Mouse (Mus musculus): ENCODE results near the gene Nuak1. TPM values are rescaled to one million over a fixed set of nuclear protein-coding genes. Genes with fewer than 3 reads are reported as not detected.

Gene Nuak1
- total RNA-seq, 2 experiments from 2014 or later: 50.0 to 53.4 TPM

DNA sequence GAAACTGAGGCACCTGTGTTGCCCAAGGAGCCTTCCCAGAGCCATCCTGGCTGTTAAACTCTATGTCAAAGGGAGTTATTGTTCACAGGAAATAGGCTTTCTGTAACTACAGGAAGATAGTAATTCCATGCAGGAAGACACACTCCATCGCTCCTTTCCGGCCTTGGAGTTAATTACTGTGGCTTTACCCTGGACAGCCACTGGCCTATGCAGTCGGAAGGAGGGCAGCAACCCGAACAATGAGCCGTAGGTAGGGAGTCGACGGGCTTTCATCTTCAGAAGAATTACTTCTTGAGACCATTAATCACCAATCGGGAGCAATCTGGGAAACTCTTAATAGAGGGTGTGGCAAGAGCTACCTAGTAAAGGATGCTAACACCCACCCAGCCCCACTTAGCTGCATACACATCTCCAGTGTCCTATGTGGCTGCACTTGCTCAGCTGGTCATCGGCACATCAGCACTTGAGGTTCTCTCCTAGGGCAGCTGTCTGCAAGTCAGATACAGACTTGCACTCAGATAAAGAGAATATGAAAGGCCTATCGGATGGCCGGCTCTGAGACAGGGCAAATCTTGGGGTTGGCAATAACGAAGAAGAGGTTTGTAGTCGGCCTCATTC lies 53.7 kb downstream of the Nuak1 start:
- DNase-seq (ENCODE audit: extremely low spot score in 1 of 2, low spot score in 1 of 2): peak in 1 of 2 experiments; percentile 1

DNA sequence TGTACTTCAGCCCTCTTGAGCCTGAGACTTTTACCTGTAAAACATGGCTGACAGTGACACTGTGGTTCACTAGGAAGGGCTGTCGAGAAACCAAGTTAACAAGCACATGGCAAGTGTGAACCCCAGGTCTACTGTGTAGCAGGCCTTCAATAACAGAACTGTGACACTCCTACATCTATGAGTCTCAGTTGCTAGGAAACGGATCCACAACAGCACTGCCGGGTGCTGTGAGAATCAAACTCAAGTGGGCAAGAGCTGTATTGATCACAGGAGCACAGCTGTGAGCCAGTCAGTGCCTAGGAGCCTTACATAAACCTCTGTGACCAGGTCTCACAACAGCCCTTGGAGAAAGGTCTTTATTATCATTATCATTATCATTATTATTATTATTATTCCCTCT lies 54.2 kb downstream of the Nuak1 start:
- DNase-seq (ENCODE audit: extremely low spot score in 1 of 2, low spot score in 1 of 2): peak in 1 of 2 experiments; percentile 3

DNA sequence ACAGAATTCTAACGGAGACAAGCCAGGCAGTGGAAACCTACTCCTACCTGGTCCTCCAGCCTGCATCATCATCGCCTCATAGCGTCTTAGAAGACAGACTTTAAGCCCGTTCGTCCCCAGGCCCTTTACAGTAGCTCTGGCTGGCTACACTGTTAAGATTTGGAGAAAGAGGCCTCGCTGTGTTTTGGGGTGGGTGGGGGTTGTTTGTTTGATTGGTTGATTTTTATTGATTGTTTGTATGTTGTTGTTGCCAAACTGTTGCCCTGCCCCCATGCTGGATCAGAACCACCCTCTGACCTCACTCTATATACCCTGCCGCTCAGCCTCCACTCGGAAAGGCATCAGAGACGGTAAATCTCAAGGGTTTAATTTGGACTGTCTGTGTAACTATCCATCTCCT lies 55.6 kb downstream of the Nuak1 start:
- peak in 1 of 2 experiments; percentile 1 for DNase-seq (ENCODE audit: extremely low spot score in 1 of 2, low spot score in 1 of 2)

DNA sequence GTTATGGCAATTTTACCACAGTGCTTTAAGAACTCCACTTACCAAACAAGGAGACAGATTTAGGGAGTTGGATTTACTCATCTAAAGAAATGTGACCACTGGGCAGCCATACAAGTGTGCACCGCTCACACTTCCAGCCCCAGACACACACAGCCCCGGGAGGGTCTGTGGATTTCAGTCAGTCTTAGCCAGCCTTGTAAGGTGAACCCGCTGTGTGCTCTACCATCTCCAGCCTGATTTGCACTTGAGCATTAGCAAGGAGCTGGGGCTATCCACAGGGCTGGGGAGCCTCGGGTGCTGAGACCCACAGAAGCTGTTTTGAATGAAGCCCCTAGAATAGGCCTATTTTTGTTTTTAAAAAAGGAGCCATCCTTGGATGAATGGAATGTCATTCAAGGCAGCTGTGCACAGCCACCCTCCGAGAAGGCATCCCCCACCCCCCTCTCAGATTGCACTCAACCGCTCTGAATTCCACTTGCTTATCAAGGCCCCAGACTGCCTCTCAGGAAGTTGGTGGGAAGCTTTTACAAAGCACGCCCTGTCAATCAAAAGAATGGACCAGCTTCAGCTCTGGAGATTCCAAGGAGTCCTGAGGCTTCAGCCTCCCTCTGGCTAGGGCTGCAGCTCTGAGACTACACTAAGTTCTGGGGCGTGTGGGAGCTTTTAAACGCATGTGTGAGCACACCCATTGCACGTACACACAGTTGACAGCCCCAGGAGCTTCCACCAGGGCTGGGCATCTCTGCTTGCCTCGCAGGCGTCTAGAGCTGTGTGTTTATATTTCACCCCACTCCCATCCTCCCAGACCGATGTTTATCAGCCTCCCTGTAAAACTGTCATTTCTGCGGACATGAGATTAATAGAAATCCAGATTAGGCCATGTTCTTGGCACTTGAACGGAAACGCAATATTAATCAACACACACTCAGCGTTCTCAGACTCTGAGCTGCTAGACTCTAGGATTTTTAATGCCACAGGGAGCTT lies 57.2 kb downstream of the Nuak1 start:
- peak in 1 of 2 experiments; percentile 3 for DNase-seq (ENCODE audit: extremely low spot score in 1 of 2, low spot score in 1 of 2)

DNA sequence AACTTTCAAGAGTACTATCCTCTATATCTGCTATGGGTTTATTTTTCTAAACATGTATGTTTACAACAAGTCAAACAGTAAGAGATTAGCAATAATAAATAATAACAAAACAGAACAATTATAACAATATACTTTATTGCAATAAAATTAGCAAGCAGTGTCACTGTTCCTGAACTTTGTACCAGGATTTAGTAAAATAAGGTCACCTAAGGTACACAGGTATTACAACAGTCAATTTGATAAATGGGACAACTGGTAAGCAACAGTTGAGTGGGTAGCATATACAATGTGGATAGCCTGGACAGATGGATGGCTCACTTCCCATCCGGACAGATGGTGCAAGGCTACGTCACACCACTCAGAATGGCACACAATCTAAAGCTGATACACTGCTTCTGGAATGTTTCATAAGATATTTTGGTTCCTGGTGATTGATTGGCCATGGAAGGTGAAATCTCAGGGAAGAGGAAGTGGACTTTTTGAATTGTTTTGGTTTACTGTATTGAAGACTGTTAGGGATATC lies 59.1 kb downstream of the Nuak1 start:
- peak in 1 of 2 experiments; percentile 53 for DNase-seq (ENCODE audit: extremely low spot score in 1 of 2, low spot score in 1 of 2)

DNA sequence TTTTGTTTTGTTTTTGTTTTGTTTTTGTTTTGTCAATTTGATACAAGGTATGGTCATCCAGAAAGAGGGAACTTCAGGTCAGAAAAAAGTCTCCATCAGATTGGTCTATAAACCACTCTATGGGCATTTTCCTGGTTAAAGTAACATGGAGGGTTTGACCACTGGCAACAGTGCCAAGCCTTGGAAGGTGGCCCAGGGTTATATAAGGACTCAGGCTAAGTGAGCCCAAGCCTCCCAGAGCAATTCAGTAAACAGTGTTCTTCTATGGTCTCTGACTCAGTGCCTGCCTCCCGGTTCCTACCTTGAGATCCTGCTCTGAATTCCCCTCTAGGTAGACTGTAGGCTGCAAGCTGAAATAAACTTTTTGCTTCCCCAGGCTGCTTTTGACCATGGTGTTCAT lies 61.0 kb downstream of the Nuak1 start:
- no peak for DNase-seq (ENCODE audit: extremely low spot score in 1 of 2, low spot score in 1 of 2)

DNA sequence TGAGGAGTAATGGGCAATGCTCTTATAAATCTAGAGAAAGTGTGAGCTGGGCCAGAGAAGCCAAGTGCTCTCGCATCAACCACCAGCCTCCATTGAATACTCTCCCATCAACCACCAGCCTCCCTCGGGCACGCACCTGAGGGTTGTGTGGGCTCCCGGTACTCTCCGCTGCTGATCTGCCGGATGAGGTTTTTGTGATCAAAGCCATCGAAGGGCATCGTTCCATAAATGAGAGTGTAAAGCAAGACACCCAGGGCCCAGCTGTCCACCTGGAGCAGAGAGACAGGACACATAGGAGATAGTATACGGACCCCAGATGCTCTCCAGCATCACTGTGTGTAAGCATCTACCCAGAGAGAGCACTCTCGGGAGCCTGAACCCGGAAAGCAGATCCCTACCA lies 62.4 kb downstream of the Nuak1 start:
- DNase-seq (ENCODE audit: extremely low spot score in 1 of 2, low spot score in 1 of 2): no peak

DNA sequence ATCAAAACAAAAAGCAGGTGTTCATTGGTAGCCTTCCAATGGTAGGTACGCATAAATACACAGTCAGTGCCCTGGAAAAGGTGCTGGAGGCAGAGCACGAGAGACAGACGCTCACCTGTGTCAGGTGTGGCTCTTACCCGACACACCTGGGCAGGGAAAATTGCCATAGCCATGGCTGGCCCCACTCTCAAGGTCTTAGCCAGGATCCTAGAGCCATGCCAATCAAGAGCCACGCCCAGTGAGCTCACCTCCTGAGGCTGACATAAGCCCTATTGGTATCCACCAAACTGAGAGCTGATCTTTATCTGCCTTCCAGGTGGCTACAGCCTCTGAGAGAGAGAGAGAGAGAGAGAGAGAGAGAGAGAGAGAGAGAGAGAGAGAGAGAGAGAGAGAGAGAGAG lies 64.1 kb downstream of the Nuak1 start:
- DNase-seq (ENCODE audit: extremely low spot score in 1 of 2, low spot score in 1 of 2): no peak

DNA sequence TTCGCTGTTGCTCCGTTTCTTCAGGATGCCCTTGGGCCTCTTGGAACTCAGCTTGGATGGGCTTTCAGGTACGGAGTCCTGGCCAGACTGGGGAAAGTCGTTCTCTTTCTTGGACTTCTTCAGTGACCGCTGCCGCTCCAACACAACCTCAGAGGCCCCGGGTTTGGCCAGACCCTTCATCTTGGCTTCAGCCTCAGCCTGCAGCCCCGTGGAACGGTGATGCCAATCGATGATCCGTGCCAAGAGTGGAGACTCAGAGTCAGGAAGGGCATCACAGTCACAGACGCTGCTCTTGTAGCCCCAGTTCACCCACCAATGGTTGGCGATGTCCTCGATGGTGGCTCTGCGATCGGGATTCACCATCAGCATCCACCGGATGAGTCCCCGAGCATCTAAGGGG lies 65.4 kb downstream of the Nuak1 start:
- DNase-seq (ENCODE audit: extremely low spot score in 1 of 2, low spot score in 1 of 2): no peak

DNA sequence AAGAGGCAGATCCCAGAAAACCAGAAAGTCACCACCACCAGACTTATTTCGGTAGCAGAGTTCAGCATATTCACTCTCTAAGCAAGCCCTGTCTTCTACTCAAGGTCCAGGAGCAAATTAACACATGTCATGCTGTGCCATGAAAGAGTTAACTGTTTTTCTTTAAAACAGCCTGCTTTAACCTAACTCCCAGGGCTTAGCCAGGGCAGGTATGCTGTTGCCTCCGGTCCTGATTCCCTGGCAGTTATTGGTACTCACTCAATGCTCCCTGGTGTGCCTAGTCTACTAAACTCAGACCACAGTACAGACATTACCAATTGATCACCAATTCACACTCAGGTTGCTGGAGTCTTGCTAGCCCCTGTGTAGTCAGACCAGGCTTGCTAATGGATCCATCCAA lies 66.9 kb downstream of the Nuak1 start:
- DNase-seq (ENCODE audit: extremely low spot score in 1 of 2, low spot score in 1 of 2): peak in 1 of 2 experiments; percentile 4

DNA sequence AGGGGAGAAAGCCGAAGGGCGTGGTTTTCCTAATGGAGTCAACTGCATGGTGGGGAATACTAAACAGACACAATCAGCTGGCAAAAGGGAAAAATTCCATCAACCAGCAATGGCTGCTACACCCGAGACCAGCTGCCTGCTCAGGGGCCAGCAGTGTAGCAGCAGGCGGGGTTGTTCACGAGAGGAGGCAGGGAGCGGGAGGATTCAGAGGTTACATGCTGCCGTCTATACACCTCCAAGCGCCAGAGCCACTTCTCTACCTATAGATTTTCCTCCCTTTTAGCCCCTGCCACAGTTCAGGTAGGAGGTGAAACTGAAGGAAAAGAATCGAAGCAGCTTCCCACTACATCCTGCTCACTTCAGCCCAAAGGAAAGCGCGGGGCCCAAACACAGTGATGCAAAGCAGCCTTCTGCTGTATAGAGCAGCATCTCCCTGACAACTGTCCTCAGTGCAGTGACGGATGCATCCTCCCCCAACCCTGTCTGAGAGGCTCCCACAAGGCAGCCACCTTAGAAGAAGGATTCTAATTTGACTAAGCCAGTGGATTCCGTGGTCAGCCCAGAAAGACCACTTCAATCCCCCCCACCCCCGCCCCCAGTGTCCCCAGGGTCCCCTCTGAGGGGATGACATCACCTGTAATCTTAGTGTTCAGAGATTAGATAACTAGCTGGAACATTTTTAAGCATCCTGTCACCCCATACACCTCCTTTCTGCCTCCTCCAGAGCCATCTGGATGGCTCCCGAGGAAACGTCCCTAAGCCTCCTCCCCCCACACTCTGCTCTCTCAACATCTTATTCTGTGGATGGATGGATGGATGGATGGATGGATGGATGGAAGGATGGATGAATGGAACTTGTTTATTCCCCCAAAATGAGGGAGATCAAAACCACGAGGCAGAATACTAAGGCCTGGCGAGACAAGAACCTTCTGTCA lies 68.0 kb downstream of the Nuak1 start:
- peak; percentile 19 to 29 for DNase-seq (ENCODE audit: extremely low spot score in 1 of 2, low spot score in 1 of 2)

DNA sequence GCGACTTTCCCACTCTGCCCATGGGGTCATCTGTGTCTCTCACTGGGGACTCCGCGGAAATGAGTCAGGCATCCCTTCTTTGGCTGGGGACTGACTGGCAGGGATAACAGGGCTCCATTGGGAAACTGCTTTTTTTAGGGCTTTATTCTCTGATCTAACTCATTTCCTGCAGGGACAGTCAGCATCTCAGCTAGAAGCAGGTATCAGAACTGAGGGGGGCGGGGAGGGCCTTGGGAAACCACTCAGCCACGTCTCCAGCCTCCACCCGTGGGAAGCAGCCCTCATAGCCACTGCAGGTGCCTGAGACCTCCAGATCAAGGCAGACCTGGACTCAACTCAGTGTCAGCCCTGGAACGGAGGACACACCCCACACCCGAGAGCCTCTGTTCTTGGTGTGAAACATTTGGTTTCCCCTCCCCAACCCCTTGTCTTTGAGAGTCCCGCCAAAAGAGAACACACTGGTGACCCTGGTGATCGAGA lies 68.7 kb downstream of the Nuak1 start:
- DNase-seq (ENCODE audit: extremely low spot score in 1 of 2, low spot score in 1 of 2): peak; percentile 7 to 9

DNA sequence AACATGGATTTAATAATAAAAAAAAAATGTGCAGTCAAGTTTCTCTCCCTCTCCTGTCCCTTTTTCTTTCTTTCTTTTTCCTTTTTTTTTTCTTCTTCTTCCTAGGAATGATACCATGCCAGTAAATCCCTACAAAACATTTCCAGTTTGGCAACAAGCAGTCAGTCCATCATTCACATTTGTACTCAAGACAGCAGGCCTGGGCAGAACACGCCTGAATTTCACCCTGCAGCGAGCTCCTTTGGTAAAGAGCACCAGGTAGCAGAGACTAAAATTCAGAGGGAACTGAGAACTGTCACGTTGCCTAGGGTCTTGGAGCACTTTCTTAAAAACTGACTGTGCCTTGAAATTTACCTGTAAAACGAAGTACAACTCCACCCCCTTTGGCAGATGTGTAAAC lies 69.2 kb downstream of the Nuak1 start:
- DNase-seq (ENCODE audit: extremely low spot score in 1 of 2, low spot score in 1 of 2): no peak

DNA sequence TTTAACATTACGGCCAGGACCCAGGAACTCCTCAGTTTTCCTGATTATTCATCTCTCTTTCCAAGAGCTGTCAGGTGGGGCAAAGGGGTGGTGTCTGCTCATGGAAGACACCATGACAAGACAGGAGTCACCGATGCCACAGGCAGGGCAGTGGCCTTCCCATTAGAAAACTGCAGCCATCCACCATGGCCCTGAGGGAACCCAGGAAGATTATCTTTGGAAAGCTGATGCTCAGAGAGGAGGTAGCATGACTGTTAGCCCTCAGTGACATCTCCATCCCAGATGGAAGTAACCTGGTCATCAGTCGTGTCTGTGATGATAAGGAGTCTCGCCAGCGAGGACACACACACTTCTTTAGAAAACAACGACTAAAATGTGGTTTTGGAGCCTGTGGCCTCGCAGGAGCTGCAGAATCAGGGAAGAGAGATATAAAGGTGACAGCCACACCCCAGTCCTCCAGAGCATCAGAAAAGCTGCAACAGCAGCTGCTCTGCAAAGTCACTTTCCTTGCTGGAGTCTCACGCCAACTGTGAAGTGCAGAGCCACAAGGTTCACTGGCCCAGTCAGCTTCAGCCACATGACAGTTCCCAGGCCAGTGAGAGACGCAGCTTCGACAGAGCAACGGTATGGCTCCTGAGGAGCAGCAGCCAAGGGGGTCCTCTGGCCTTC lies 70.6 kb downstream of the Nuak1 start:
- peak in 1 of 2 experiments; percentile 3 for DNase-seq (ENCODE audit: extremely low spot score in 1 of 2, low spot score in 1 of 2)

DNA sequence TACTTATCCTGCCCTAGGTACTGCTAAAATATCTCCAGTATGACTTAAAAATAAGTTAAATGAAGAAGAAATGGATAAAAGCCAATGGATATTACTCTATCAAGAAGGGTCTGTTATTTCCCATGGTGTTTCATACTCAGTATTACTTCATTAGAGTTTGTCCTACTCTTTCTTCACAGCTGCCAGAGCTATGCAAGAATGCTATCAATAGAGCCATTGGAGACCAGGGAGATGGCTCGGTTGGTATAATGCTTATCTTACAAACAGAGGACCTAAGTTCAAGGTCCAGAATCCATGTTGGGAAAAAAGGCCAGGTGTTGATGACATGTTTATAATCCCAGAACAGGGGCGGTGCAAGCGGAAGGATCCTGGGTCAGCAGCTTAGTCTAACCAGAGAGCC lies 72.2 kb downstream of the Nuak1 start:
- DNase-seq (ENCODE audit: extremely low spot score in 1 of 2, low spot score in 1 of 2): peak in 1 of 2 experiments; percentile 1

DNA sequence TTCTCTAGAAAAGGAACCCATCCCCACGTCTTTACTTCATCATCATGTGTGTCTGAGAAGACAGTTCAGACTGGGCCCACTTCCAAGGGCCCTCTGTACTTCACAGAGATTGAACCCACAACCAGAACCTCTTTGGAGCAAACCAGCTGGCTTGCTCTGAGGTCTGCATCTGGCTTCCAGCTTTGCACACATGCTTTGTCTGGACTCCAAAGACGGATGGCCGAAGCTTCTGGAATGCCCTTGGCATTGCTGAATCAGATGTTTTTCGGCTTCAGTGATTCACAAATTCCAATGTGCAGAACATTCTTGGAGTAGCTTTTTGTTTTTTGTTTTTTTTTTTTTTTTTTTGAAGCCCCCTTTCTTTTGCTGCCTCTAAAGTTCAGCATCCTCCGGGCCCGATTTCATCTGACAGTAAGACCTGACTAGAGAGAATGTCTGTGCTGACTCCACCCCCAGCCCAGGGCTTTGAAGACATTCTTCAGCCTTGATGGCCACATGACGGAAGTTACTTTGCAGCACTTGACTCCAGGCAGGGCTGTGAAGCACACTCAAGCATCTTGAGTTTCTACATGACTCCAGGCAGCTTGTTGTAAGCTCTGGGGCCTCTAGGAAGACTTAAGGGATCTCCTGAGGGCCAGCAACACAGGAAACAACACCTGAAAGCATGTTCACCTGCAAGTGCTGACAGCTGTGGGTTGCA lies 75.1 kb downstream of the Nuak1 start:
- DNase-seq (ENCODE audit: extremely low spot score in 1 of 2, low spot score in 1 of 2): no peak

DNA sequence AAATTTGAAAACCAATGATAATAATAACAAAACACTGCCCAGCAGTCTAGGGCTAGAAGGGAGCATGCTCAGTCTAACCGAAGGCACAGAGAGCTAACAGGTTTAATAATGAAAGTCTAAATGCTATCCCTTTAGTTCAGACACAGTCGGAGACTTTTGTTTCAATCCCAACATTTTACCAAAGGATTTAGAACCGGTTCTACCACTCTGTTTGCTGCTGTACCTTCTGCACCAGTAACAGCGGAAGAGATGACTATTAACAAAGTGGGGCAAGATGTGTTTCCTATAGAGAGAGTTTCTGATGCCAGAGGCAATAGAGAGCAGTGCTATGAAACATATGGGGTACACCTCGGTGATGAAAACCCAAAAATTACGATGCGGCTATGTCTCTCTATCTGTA lies 76.6 kb downstream of the Nuak1 start:
- no peak for DNase-seq (ENCODE audit: extremely low spot score in 1 of 2, low spot score in 1 of 2)

DNA sequence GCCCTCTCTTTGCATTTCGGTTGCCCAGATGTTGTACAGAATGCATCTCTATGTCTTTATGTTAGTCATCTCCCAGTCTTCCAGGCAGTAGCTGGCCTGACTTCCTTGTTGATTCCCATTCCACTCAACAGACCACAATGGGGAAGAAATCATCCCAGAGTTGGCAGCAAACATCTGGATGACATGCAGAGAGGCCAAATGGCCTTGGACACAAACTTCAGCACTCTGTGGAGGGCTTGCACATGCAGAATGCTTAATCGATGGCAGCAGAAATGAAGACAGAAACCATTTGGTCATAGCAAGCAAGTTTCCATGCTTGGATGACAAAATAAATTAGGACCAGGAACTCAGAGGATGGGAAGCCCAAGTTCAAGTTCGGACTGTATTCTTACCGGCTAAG lies 79.4 kb downstream of the Nuak1 start:
- DNase-seq (ENCODE audit: extremely low spot score in 1 of 2, low spot score in 1 of 2): no peak

DNA sequence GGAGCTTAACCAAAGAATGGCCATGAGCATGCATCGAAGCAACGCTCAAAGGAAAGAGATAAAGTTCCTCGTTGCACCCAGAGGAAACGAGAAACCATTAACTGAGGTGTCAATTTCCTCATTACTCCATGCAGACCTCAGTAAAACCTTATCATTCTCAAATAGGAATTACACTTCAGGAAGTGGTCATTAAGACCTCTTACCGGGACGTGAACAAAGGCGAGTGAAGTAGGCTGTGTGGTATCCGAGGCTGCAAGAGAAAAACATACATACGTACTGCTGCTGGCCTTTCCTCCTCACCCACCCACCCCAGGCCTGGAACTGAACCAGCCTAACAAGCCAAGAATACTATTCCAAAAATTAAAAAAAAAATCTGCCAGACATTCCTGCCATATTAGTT lies 80.0 kb downstream of the Nuak1 start:
- no peak for DNase-seq (ENCODE audit: extremely low spot score in 1 of 2, low spot score in 1 of 2)

All from layer of hippocampus, postnatal 25 days (tissue).